Mouse (Mus musculus) midbrain, embryonic 11.5 days (tissue): ENCODE data around the gene BC030867. TPM values are rescaled to one million over a fixed set of nuclear protein-coding genes. Genes with fewer than 3 reads are reported as not detected.
A peak's percentile ranks its signal among the peaks of the same experiment; 100 is the strongest.

Experiments used
- ATAC-seq: fragments of 200-750 bp; cut with Nextera tagmentation; 2 replicates; pipeline ENCODE4 v1.8.0; 2017; ENCODE audit warnings: moderate TSS enrichment, moderate library complexity; ENCODE audit not compliant: low FRiP score
- DNase-seq: peaks from one replicate; pipeline ENCODE4 v3.0.0; 2015; ENCODE audit warnings: low spot score; ENCODE audit errors: missing footprints
- H3K27ac ChIP-seq: fragments of 300-500 bp; sonication (generic); 2 replicates; pipeline ENCODE4 v1.5.1; 2014; ENCODE audit warnings: low read depth, low read length
- H3K27me3 ChIP-seq: fragments of 300-500 bp; sonication (generic); 2 replicates; pipeline ENCODE4 v1.6.1; 2014; ENCODE audit warnings: mild to moderate bottlenecking, low read length, moderate library complexity, mixed read lengths; ENCODE audit not compliant: control insufficient read depth, insufficient read depth
- H3K36me3 ChIP-seq: fragments of 300-500 bp; sonication (generic); 2 replicates; pipeline ENCODE4 v1.6.1; 2014; ENCODE audit warnings: mild to moderate bottlenecking, low read length, moderate library complexity, mixed read lengths; ENCODE audit not compliant: control insufficient read depth, insufficient read depth
- H3K4me1 ChIP-seq: fragments of 300-500 bp; sonication (generic); 2 replicates; pipeline ENCODE4 v1.6.1; 2014; ENCODE audit warnings: low read length; ENCODE audit not compliant: control insufficient read depth, insufficient read depth
- H3K4me2 ChIP-seq: fragments of 300-500 bp; sonication (generic); 2 replicates; pipeline ENCODE4 v1.6.1; 2014; ENCODE audit warnings: mild to moderate bottlenecking, moderate library complexity
- H3K4me3 ChIP-seq: fragments of 300-500 bp; sonication (generic); 2 replicates; pipeline ENCODE4 v1.5.1; 2014; ENCODE audit warnings: low read depth, low read length
- H3K9ac ChIP-seq: fragments of 300-500 bp; sonication (generic); 2 replicates; pipeline ENCODE4 v1.6.1; 2014; ENCODE audit warnings: low read length
- H3K9me3 ChIP-seq: fragments of 300-500 bp; sonication (generic); 2 replicates; pipeline ENCODE4 v1.6.1; 2016; ENCODE audit warnings: low read length; ENCODE audit not compliant: control insufficient read depth
- WGBS: fragments of 180-500 bp; shearing (Covaris S2); extraction: QIAGEN DNeasy Blood & Tissue Kit; methylation state at CpG from one replicate; pipeline ENCODE4 v1.1.7; 2014; 5-methylcytosine and 5-hydroxymethylcytosine counted together
- polyA plus RNA-seq: library from polyadenylated mRNA; unstranded; fragments of >200 nt; fragmentation: Nextera tagmentation; extraction: Ambion mirVana; gene quantifications from 2 replicates; pipeline ENCODE4 v1.2.1, GENCODE M21; 2014

Gene BC030867
- polyA plus RNA-seq, 1 experiment from 2014 or later = 18.4 TPM

DNA sequence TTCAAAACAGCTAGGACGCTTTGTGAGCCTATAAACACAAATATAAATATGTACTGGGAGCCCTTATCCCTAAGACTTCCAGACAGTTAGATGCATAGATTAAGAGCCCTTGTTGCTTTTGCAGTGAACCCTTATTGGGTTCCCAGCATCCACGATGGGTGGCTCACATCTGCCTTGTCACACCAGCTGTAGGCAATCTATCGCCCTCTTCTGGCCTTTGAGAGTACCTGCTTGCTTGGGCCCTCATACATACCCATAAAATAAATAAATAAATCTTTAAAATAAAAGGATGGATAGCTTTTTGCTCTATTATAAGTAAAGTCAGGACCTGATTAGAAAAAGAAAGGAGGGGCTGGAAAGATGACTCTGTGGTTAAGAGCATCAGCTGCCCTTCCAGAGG lies 9.8 kb downstream of the BC030867 start:
- H3K4me1 ChIP-seq = peaks cover 3% of the 10 kb centered on the region; the same call in 1 of the 2 replicates
- H3K27ac ChIP-seq = no peak overlapping the region
- peaks cover 6% of the 10 kb centered on the region for H3K36me3 ChIP-seq
- H3K4me3 ChIP-seq = no peak overlapping the region
- no peaks in the 10 kb centered on the region for H3K27me3 ChIP-seq
- no peak for DNase-seq
- 91% methylated on average over 3 of the region's 3 CpGs for WGBS
- no peaks in the 10 kb centered on the region for H3K9me3 ChIP-seq
- H3K9ac ChIP-seq = no peak overlapping the region
- H3K4me2 ChIP-seq = no peak overlapping the region
- no peak for ATAC-seq

DNA sequence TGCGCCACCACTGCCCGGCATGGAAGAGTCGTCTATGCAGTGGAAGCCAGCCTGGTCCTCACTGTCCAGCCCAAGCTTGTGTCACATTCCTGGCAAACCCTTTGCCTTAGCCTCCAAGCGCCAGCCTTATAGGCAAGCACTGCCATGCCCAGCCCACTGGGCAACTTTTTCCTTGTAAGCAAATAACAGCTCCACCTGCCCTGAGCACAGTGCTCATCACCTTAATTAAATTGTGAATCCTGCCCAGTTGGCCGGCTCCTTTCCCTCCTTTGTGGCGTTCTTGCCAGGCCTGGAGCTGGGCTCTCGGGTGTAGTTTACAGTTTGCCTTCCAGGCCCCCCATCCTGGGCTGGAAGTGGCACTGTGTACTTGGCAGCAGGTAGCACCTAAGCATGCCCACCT lies 14.5 kb downstream of the BC030867 start:
- Histone ChIP-seq H3K9me3 (no peaks in the 10 kb centered on the region), H3K36me3 (peaks cover 5% of the 10 kb centered on the region), H3K4me1 (no peaks in the 10 kb centered on the region), H3K9ac (no peak overlapping the region), H3K4me2 (no peak overlapping the region), H3K27ac (no peak overlapping the region), H3K27me3 (no peaks in the 10 kb centered on the region), H3K4me3 (no peak overlapping the region)
- WGBS = 91% methylated on average over 7 of the region's 7 CpGs
- no peak for ATAC-seq
- DNase-seq = no peak

DNA sequence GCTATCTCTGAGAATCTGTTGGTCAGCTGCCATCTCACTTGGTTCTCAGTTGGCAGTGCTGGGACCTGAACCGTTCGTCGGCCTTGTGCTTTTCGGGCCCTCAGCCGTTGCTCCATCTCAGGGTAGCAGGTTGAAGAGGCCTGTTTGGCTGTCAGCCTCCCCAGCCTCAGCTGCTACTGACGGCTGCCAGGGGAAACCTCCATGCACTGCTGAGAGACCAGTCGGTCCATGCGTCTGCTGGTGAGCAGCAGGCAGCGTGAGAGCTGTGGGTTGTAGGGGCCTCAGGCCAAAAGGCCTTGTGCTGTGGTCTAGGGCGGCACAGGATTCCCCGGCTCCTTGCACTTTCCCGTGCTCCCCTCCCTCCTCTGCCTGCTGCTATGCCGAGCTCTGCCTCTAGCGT lies 17.1 kb downstream of the BC030867 start:
- Histone ChIP-seq H3K4me2 (no peak overlapping the region), H3K9me3 (no peaks in the 10 kb centered on the region), H3K4me3 (no peak overlapping the region), H3K27me3 (no peaks in the 10 kb centered on the region), H3K9ac (no peak overlapping the region), H3K36me3 (peaks cover 2% of the 10 kb centered on the region; the same call in 1 of the 2 replicates), H3K4me1 (no peaks in the 10 kb centered on the region), H3K27ac (no peak overlapping the region)
- ATAC-seq (no peak), DNase-seq (no peak)
- WGBS = 64% methylated on average over 14 of the region's 14 CpGs

DNA sequence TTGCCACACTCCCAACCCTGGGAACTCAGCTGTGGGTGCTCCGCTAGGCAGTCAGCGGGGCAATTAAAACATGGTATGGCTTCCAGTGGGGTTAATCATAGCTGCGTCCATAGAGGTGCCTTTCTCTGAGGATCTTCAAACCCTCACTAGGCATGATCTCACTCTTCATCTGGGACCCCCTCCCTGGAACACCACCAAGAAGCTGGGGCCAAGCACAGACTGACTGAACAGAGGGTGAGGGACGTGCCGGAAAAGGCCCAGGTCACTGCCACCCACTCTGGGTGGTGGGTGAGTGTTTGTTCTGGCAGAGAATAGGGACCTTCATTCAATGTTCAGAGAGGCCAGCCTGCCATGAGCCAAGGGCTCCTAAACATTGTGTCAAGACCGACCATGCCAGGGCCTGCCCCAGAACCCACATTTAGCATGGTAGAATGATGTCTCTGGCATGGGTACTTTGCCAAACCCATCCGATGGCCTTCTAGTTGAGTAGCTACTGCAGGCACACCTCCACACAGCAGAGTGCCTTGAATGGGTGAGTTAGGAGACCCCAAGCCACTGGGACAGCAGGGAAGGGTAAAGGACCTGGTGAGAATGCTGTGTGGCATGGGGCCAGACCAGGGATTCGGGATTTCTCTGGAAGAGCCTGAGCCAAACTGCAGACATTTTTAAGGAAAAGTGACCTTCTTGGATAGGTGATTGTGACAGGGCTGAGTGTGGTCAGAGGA lies 18.1 kb downstream of the BC030867 start:
- Histone ChIP-seq H3K4me3 (no peak overlapping the region), H3K4me1 (no peaks in the 10 kb centered on the region), H3K9ac (no peak overlapping the region; the same call in 1 of the 2 replicates), H3K27ac (no peak overlapping the region), H3K4me2 (no peak overlapping the region), H3K36me3 (peaks cover 2% of the 10 kb centered on the region; the same call in 1 of the 2 replicates), H3K9me3 (no peaks in the 10 kb centered on the region), H3K27me3 (no peaks in the 10 kb centered on the region)
- DNase-seq (no peak), ATAC-seq (no peak)
- WGBS = 92% methylated on average over 8 of the region's 8 CpGs

DNA sequence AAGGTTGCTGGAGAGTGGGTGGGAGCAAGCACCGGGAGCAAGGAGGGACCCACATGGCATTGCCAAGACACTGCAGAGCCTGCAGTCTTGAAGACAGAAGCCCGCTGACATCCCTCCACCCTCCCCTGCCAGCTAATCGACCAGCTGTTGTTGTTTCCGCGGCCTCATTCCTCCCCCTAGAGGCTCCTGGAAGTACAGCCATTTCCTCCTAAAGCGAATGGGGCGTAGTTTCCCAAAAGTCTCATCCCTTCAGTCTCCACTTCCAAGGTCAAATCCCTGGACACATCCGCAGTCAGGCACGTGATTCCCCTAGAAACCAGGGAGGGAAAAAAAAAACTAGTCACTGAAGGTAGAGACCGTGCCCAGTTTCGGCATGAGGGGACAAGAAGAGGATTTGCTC lies 18.8 kb downstream of the BC030867 start:
- Histone ChIP-seq H3K27me3 (no peaks in the 10 kb centered on the region), H3K27ac (no peak overlapping the region), H3K4me1 (no peaks in the 10 kb centered on the region), H3K36me3 (no peaks in the 10 kb centered on the region), H3K4me2 (no peak overlapping the region), H3K9ac (no peak overlapping the region), H3K9me3 (no peaks in the 10 kb centered on the region), H3K4me3 (no peak overlapping the region)
- WGBS = 9% methylated on average over 11 of the region's 11 CpGs
- DNase-seq (no peak), ATAC-seq (peak; percentile 54; the same call in 1 of the 2 replicates)

DNA sequence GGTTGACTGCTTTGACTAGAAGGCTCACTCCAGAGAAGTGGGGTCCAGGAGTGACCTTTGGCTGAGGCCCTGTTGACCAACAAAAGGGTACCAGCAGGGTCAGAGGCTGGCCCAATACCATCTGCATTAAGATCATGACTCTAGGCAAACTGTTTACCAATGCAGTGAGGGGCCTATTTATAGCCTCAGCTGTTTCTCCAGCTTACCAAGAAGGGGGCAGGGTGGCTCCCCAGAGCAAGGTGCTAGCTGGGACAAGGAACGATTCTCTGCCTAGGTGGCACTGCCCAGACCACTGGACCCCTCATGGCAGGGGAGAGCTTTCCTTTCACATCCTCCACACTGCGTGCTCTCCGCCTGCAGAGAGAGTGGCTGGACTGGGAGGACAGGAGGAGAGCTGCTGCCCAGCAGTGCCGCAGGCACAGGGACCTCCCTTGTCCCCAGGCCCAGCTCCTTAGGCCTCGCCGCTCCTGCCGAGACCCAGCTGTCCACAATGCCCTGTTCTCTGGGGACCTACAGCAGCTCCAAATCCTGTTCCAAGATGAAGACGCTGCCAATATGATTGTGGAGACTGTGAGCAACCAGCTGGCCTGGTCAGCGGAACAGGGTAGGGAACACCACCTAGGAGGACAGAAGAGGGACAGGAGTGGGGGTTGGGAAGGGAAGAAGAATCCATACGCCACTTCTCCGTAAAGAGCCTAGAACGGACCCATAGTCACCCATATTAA lies 20.0 kb downstream of the BC030867 start, which contains the start of gene Asb16:
Gene Asb16 (plus strand): TSS at position 224 of the 725 bp plus-strand sequence.
- Histone ChIP-seq H3K27ac (no peak within 1 kb of the TSS), H3K4me1 (no peaks in the 10 kb centered on the region), H3K27me3 (no peaks in the 10 kb centered on the region), H3K36me3 (no peaks in the 10 kb centered on the region), H3K9me3 (no peaks in the 10 kb centered on the region), H3K9ac (no peak within 1 kb of the TSS), H3K4me3 (no peak within 1 kb of the TSS), H3K4me2 (no peak within 1 kb of the TSS)
- DNase-seq = peak; percentile 12
- WGBS = 83% methylated on average over 12 of the region's 12 CpGs
- ATAC-seq = no peak

DNA sequence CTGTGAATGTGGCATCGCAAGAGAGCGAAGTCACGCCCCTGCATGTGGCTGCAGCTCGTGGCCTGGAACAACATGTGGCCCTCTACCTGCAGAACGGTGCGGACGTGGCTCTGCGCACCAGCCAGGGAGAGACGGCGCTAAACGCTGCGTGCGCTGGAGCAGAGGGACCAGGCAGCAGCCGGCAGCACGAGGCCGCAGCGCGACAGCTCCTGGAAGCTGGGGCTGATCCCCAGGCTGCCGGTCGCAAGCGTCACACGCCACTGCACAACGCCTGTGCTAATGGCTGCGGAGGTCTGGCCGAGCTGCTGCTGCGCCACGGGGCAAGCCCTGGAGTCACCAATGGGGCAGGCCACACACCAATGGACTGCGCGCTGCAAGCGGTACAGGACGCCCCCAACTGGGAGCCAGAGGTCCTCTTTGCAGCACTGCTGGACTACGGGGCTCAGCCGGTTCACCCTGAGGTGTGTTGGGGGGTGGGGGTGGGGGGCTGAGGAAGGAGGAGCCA lies 27.8 kb downstream of the BC030867 start:
- H3K4me2 ChIP-seq = peak overlapping the region; percentile 65
- no peaks in the 10 kb centered on the region for H3K9me3 ChIP-seq
- peak overlapping the region; percentile 33 for H3K4me3 ChIP-seq
- ATAC-seq (peak; percentile 78), DNase-seq (peak; percentile 94)
- no peaks in the 10 kb centered on the region for H3K36me3 ChIP-seq
- H3K27ac ChIP-seq = no peak overlapping the region
- 1% methylated on average over 33 of the region's 33 CpGs for WGBS
- H3K27me3 ChIP-seq = peaks cover 5% of the 10 kb centered on the region
- peak overlapping the region; percentile 66 for H3K9ac ChIP-seq
- peaks cover 4% of the 10 kb centered on the region for H3K4me1 ChIP-seq

DNA sequence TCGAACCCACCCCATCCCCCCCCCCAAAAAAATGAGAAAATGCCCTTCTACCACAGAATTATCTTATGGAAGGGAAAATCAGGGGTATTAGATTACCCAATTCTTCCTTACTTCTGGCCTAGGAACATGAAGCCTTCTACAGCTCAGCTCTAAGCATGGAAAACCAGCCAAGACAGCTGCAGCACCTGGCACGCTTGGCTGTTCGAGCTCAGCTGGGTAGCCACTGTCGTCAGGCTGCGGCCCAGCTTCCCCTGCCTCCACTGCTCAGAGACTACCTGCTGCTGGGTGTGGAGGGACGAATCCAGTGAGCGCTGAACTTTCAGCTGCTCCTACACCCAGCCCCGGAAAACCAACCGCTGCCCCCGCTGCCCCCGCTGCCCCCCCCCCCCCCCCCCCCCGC lies 29.1 kb downstream of the BC030867 start:
- ATAC-seq (no peak), DNase-seq (no peak)
- Histone ChIP-seq H3K4me3 (no peak overlapping the region), H3K27me3 (peaks cover 5% of the 10 kb centered on the region), H3K36me3 (no peaks in the 10 kb centered on the region), H3K27ac (no peak overlapping the region), H3K9me3 (no peaks in the 10 kb centered on the region), H3K9ac (no peak overlapping the region), H3K4me2 (no peak overlapping the region), H3K4me1 (peaks cover 4% of the 10 kb centered on the region)
- WGBS = 48% methylated on average over 9 of the region's 12 CpGs

DNA sequence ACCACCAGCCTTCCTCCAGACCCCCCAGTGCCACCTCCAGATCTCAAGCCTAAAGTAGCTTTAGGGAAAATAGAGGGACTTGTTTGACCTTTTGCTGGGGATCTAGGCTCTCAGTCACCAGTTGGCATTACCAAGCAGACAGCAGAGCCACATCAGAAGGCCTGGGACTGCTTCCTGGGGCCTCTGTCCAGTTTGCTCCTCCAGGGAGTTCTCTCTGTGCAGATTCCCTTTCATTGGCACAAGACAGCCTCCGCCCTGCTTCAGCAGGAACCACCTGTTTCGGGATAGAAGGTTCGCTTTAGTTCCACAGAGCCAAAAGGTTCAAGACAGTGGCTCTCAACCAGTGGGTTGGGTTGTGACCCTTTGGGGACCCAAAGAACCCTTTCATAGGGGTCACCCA lies 30.9 kb downstream of the BC030867 start:
- ATAC-seq = no peak

More for the DNA sequence above, 30.9 kb downstream of the BC030867 start:
- Histone ChIP-seq H3K27me3 (peaks cover 5% of the 10 kb centered on the region), H3K4me2 (no peak overlapping the region), H3K9me3 (no peaks in the 10 kb centered on the region), H3K4me1 (peaks cover 4% of the 10 kb centered on the region), H3K4me3 (no peak overlapping the region), H3K27ac (no peak overlapping the region), H3K36me3 (no peaks in the 10 kb centered on the region), H3K9ac (no peak overlapping the region)
- no peak for DNase-seq
- 89% methylated on average over 3 of the region's 3 CpGs for WGBS
